Mouse (Mus musculus): ENCODE measurements around the gene Parpbp.

GRCm38 (mm10) chr10:88166158-88166557 is 19.4 kb upstream of the Parpbp start:
- no peak for TF ChIP-seq MAFK (IDR thresholded peaks at IDR 0.05; ENCODE audit: insufficient read depth, low read depth, low read length)
- TF ChIP-seq HCFC1 (IDR thresholded peaks at IDR 0.05; ENCODE audit: borderline replicate concordance, insufficient read depth, low read length), result no peak
- TF ChIP-seq ZNF384 (IDR thresholded peaks at IDR 0.05; ENCODE audit: low read depth, low read length), result no peak
- TF ChIP-seq CHD2 (IDR thresholded peaks at IDR 0.05; ENCODE audit: low read depth, low read length), result no peak
- TF ChIP-seq ZC3H11A (IDR thresholded peaks at IDR 0.05; ENCODE audit: borderline replicate concordance, low read depth, low read length), result peak; percentile 36; the same call in 1 of the 2 replicates

Measured in ES-E14 (cell line).